ENCODE assay signal across 22 mouse cellular contexts in genomic region chr1:186700496-186700895, GRCm38 (mm10). TPM values are rescaled to one million over a fixed set of nuclear protein-coding genes. Genes with fewer than 3 reads are reported as not detected.
DNase-seq lines count a peak whose midpoint lies in the region; ATAC-seq and TF ChIP-seq lines count a peak whose summit lies in the region.
"Had no signal": no experiment of that assay in that cellular context is flagged by ENCODE, and none has a peak within 500 bp of the region (broad histone marks: within the 10 kb centered on the region; RNA-seq: fewer than 3 reads in every experiment).

No protein-coding gene starts in this region.

- no peak overlapping the region; the same call in 1 of the 2 replicates for H3K4me3 ChIP-seq in heart, embryonic 13.5 days
- H3K4me3 ChIP-seq in hindbrain, postnatal 0 days (ENCODE audit: low read length): no peak overlapping the region
- H3K4me3 ChIP-seq in hindbrain, embryonic 11.5 days (ENCODE audit: low read depth, low read length): no peak overlapping the region
- no peak overlapping the region for H3K4me3 ChIP-seq in midbrain, postnatal 0 days (ENCODE audit: low read depth, low read length)
- no peak overlapping the region for H3K4me3 ChIP-seq in midbrain, embryonic 13.5 days (replicated peaks)
- H3K4me3 ChIP-seq in stomach, postnatal 0 days (ENCODE audit: low read depth, low read length): no peak overlapping the region
- H3K4me3 ChIP-seq: erythroblast, embryonic 14.5 days; forebrain, embryonic 13.5 days; left cerebral cortex, adult 2 months; neural tube, embryonic 15.5 days had no signal

- no peak for TF ChIP-seq CTCF in hindbrain, postnatal 0 days (IDR thresholded peaks at IDR 0.05; ENCODE audit: low read depth)
- TF ChIP-seq CTCF in midbrain, postnatal 0 days (IDR thresholded peaks at IDR 0.05): no peak
- TF ChIP-seq CTCF in stomach, postnatal 0 days (IDR thresholded peaks at IDR 0.05; ENCODE audit: low read depth): no peak

- peak overlapping the region; percentile 11; the same call in 1 of the 2 replicates for H3K9ac ChIP-seq in heart, embryonic 13.5 days
- no peak overlapping the region for H3K9ac ChIP-seq in hindbrain, postnatal 0 days (replicated peaks; ENCODE audit: low read length)
- no peak overlapping the region for H3K9ac ChIP-seq in hindbrain, embryonic 11.5 days (ENCODE audit: low read depth, low read length)
- no peak overlapping the region for H3K9ac ChIP-seq in midbrain, postnatal 0 days (replicated peaks; ENCODE audit: low read length, poor library complexity, severe bottlenecking)
- H3K9ac ChIP-seq in midbrain, embryonic 13.5 days (replicated peaks): no peak overlapping the region
- H3K9ac ChIP-seq in stomach, postnatal 0 days (ENCODE audit: low read length): no peak overlapping the region
- H3K9ac ChIP-seq: forebrain, embryonic 13.5 days; liver, postnatal 0 days; neural tube, embryonic 15.5 days had no signal

- no peaks in the 10 kb centered on the region for H3K9me3 ChIP-seq in heart, embryonic 13.5 days
- H3K9me3 ChIP-seq in hindbrain, postnatal 0 days (ENCODE audit: low read length): no peaks in the 10 kb centered on the region
- H3K9me3 ChIP-seq in hindbrain, embryonic 11.5 days (ENCODE audit: control insufficient read depth, low read length): no peaks in the 10 kb centered on the region
- no peaks in the 10 kb centered on the region for H3K9me3 ChIP-seq in midbrain, postnatal 0 days (ENCODE audit: low read length)
- H3K9me3 ChIP-seq in midbrain, embryonic 13.5 days: no peaks in the 10 kb centered on the region
- H3K9me3 ChIP-seq in stomach, postnatal 0 days (ENCODE audit: control insufficient read depth, low read length): no peaks in the 10 kb centered on the region
- H3K9me3 ChIP-seq: forebrain, embryonic 13.5 days; neural tube, embryonic 15.5 days had no signal

- peaks cover 55% of the 10 kb centered on the region for H3K4me1 ChIP-seq in heart, embryonic 13.5 days
- H3K4me1 ChIP-seq in hindbrain, postnatal 0 days (ENCODE audit: insufficient read depth, low read length): no peaks in the 10 kb centered on the region
- H3K4me1 ChIP-seq in hindbrain, embryonic 11.5 days (replicated peaks; ENCODE audit: control insufficient read depth, insufficient read depth, low read length): no peaks in the 10 kb centered on the region
- H3K4me1 ChIP-seq in midbrain, postnatal 0 days (ENCODE audit: insufficient read depth, low read length): peaks cover 9% of the 10 kb centered on the region
- peaks cover 26% of the 10 kb centered on the region for H3K4me1 ChIP-seq in midbrain, embryonic 13.5 days (replicated peaks)
- H3K4me1 ChIP-seq in stomach, postnatal 0 days (replicated peaks; ENCODE audit: control insufficient read depth, insufficient read depth): 0 out of 2 replicates have a peak, but pooled peaks cover 3% of the 10 kb centered on the region

- no peak for DNase-seq in heart, postnatal 10 days
- DNase-seq in hindbrain, postnatal 0 days (ENCODE audit: low spot score): no peak
- no peak for DNase-seq in hindbrain, embryonic 11.5 days (ENCODE audit: low spot score)
- DNase-seq in midbrain, postnatal 0 days (ENCODE audit: low spot score): no peak
- no peak for DNase-seq in stomach, postnatal 0 days (ENCODE audit: low spot score)
- DNase-seq in spleen, postnatal 36 days (ENCODE audit: low spot score in 2 of 2): no peak
- DNase-seq: adrenal gland, postnatal 25 days; cerebellum, adult 9-10 months; kidney, adult 18-20 months; liver, postnatal 0 days; right cerebral cortex, adult 18-20 months; right cerebral cortex, postnatal 4 days had no signal

- H3K27ac ChIP-seq in heart, embryonic 13.5 days (replicated peaks): 0 out of 2 replicates have a peak overlapping the region, but pooled peaks have one; percentile 3
- H3K27ac ChIP-seq in hindbrain, postnatal 0 days: no peak overlapping the region
- no peak overlapping the region for H3K27ac ChIP-seq in hindbrain, embryonic 11.5 days (ENCODE audit: low read depth, low read length)
- no peak overlapping the region for H3K27ac ChIP-seq in midbrain, postnatal 0 days (ENCODE audit: low read depth, low read length)
- H3K27ac ChIP-seq in midbrain, embryonic 13.5 days: no peak overlapping the region
- H3K27ac ChIP-seq in stomach, postnatal 0 days (replicated peaks): no peak overlapping the region
- H3K27ac ChIP-seq: forebrain, embryonic 13.5 days; left cerebral cortex, adult 2 months; macrophage; neural tube, embryonic 15.5 days had no signal

- TF ChIP-seq EP300 in stomach, postnatal 0 days (optimal IDR thresholded peaks at IDR 0.05): no peak

- H3K36me3 ChIP-seq in heart, embryonic 13.5 days: peaks cover 22% of the 10 kb centered on the region
- no peaks in the 10 kb centered on the region for H3K36me3 ChIP-seq in hindbrain, postnatal 0 days (ENCODE audit: insufficient read depth, low read length)
- no peaks in the 10 kb centered on the region for H3K36me3 ChIP-seq in hindbrain, embryonic 11.5 days (ENCODE audit: control insufficient read depth, insufficient read depth, low read length)
- H3K36me3 ChIP-seq in midbrain, postnatal 0 days (ENCODE audit: insufficient read depth, low read length): no peaks in the 10 kb centered on the region
- no peaks in the 10 kb centered on the region for H3K36me3 ChIP-seq in midbrain, embryonic 13.5 days
- H3K36me3 ChIP-seq in stomach, postnatal 0 days (ENCODE audit: control insufficient read depth, insufficient read depth, low read length): no peaks in the 10 kb centered on the region
- H3K36me3 ChIP-seq: neural tube, embryonic 15.5 days had no signal

- H3K4me2 ChIP-seq in heart, embryonic 13.5 days: peak overlapping the region; percentile 77
- 0 out of 2 replicates have a peak overlapping the region, but pooled peaks have one; percentile 11 for H3K4me2 ChIP-seq in hindbrain, postnatal 0 days (ENCODE audit: low read depth, low read length)
- no peak overlapping the region for H3K4me2 ChIP-seq in hindbrain, embryonic 11.5 days (replicated peaks; ENCODE audit: low read depth, low read length)
- H3K4me2 ChIP-seq in midbrain, postnatal 0 days (ENCODE audit: low read depth, low read length, poor library complexity, severe bottlenecking): peak overlapping the region; percentile 6; the same call in 1 of the 2 replicates
- no peak overlapping the region for H3K4me2 ChIP-seq in midbrain, embryonic 13.5 days (replicated peaks)
- peak overlapping the region; percentile 14; the same call in 1 of the 2 replicates for H3K4me2 ChIP-seq in stomach, postnatal 0 days (replicated peaks; ENCODE audit: low read depth)
- H3K4me2 ChIP-seq: forebrain, embryonic 13.5 days; liver, embryonic 11.5 days had no signal

- no peak for ATAC-seq in heart, embryonic 13.5 days (ENCODE audit: extremely low read depth, insufficient number of reproducible peaks, low FRiP score, low TSS enrichment)
- ATAC-seq in hindbrain, postnatal 0 days: no peak
- ATAC-seq in hindbrain, embryonic 11.5 days (ENCODE audit: low FRiP score): no peak
- no peak for ATAC-seq in midbrain, postnatal 0 days (ENCODE audit: low FRiP score)
- ATAC-seq in midbrain, embryonic 13.5 days: no peak
- no peak for ATAC-seq in stomach, postnatal 0 days (ENCODE audit: low FRiP score, low TSS enrichment)
- ATAC-seq: forebrain, embryonic 13.5 days; liver, postnatal 0 days; midbrain, embryonic 16.5 days had no signal

- intact Hi-C loops in heart, postnatal 10 days (cut with DNase I): loop anchor here (5.0 kb wide), 1 partner anchor 148 kb away; no protein-coding TSS in a partner anchor

- 75% methylated on average over 3 of the region's 3 CpGs for WGBS in heart, embryonic 13.5 days
- WGBS in hindbrain, postnatal 0 days: 78% methylated on average over 3 of the region's 3 CpGs
- WGBS in hindbrain, embryonic 11.5 days: 80% methylated on average over 3 of the region's 3 CpGs
- WGBS in midbrain, postnatal 0 days: 88% methylated on average over 3 of the region's 3 CpGs
- WGBS in midbrain, embryonic 13.5 days: 91% methylated on average over 3 of the region's 3 CpGs
- 74% methylated on average over 3 of the region's 3 CpGs for WGBS in stomach, postnatal 0 days

- no peaks in the 10 kb centered on the region for H3K27me3 ChIP-seq in heart, embryonic 13.5 days (replicated peaks)
- no peaks in the 10 kb centered on the region for H3K27me3 ChIP-seq in hindbrain, postnatal 0 days (ENCODE audit: insufficient read depth, low read length)
- no peaks in the 10 kb centered on the region for H3K27me3 ChIP-seq in hindbrain, embryonic 11.5 days (ENCODE audit: control insufficient read depth, insufficient read depth, low read length)
- no peaks in the 10 kb centered on the region for H3K27me3 ChIP-seq in midbrain, postnatal 0 days (ENCODE audit: insufficient read depth, low read length)
- H3K27me3 ChIP-seq in midbrain, embryonic 13.5 days: peaks cover 26% of the 10 kb centered on the region
- no peaks in the 10 kb centered on the region for H3K27me3 ChIP-seq in stomach, postnatal 0 days (ENCODE audit: control insufficient read depth, insufficient read depth, low read length)
- H3K27me3 ChIP-seq: neural tube, embryonic 15.5 days had no signal

RNA-seq across cellular contexts. Expression of gene Tgfb2, which starts 5.3 kb away (rescaled TPM):
- polyA plus RNA-seq in heart, embryonic 13.5 days (2015; fragmentation: Nextera tagmentation; extraction: Ambion mirVana): 62.1 and 63.5 TPM in 2 replicates
- 10 to 100 TPM; 14.7 to 16.7 TPM for total RNA-seq in heart, postnatal 10 days (2021)
- total RNA-seq in hindbrain, postnatal 0 days (2014; rRNA removed): 12.2 and 13.1 TPM in 2 replicates
- polyA plus RNA-seq in hindbrain, postnatal 0 days (2015; fragmentation: Nextera tagmentation; extraction: Ambion mirVana): 30.6 TPM in 2 replicates
- polyA plus RNA-seq in hindbrain, embryonic 11.5 days (2014; fragmentation: Nextera tagmentation; extraction: Ambion mirVana): 23.9 and 24.7 TPM in 2 replicates
- 14.8 and 19.8 TPM in 2 replicates for total RNA-seq in midbrain, postnatal 0 days (2014; rRNA removed)
- 20.1 and 22.9 TPM in 2 replicates for polyA plus RNA-seq in midbrain, postnatal 0 days (2015; fragmentation: Nextera tagmentation; extraction: Ambion mirVana)
- polyA plus RNA-seq in midbrain, embryonic 13.5 days (2015; fragmentation: Nextera tagmentation; extraction: Ambion mirVana): 10.2 and 11.1 TPM in 2 replicates
- 10.3 and 11.0 TPM in 2 replicates for polyA plus RNA-seq in stomach, postnatal 0 days (2015; fragmentation: Nextera tagmentation; extraction: Ambion mirVana)
- total RNA-seq: granulocyte monocyte progenitor cell, adult 5-6 weeks had no signal
- polyA plus RNA-seq: erythroblast, embryonic 14.5 days had no signal

RNA-seq across cellular contexts. Expression of gene Rrp15, which starts 48.7 kb away (rescaled TPM):
- polyA plus RNA-seq in heart, embryonic 13.5 days (2015; fragmentation: Nextera tagmentation; extraction: Ambion mirVana): 36.7 and 40.8 TPM in 2 replicates
- 10 to 100 TPM; 11.1 to 13.1 TPM for total RNA-seq in heart, postnatal 10 days (2021)
- 5.4 and 10.4 TPM in 2 replicates for total RNA-seq in hindbrain, postnatal 0 days (2014; rRNA removed)
- 22.8 and 27.4 TPM in 2 replicates for polyA plus RNA-seq in hindbrain, postnatal 0 days (2015; fragmentation: Nextera tagmentation; extraction: Ambion mirVana)
- polyA plus RNA-seq in hindbrain, embryonic 11.5 days (2014; fragmentation: Nextera tagmentation; extraction: Ambion mirVana): 63.1 and 70.8 TPM in 2 replicates
- total RNA-seq in midbrain, postnatal 0 days (2014; rRNA removed): 15.7 and 16.3 TPM in 2 replicates
- 19.7 and 22.9 TPM in 2 replicates for polyA plus RNA-seq in midbrain, postnatal 0 days (2015; fragmentation: Nextera tagmentation; extraction: Ambion mirVana)
- 34.6 and 38.8 TPM in 2 replicates for polyA plus RNA-seq in midbrain, embryonic 13.5 days (2015; fragmentation: Nextera tagmentation; extraction: Ambion mirVana)
- 32.3 and 33.1 TPM in 2 replicates for polyA plus RNA-seq in stomach, postnatal 0 days (2015; fragmentation: Nextera tagmentation; extraction: Ambion mirVana)

Comparison
In these comparisons a context has a peak if more than half of its experiments do, and no peak if none do; other contexts are left out.
1. H3K4me2 ChIP-seq: peak in heart, embryonic 13.5 days (single experiment), hindbrain, postnatal 0 days (single experiment), midbrain, postnatal 0 days (single experiment) and stomach, postnatal 0 days (single experiment); none in hindbrain, embryonic 11.5 days (single experiment) and midbrain, embryonic 13.5 days (single experiment).